Mouse (Mus musculus): Measurements from ENCODE around the gene Lrrc4.

Lrrc4 gene

DNA sequence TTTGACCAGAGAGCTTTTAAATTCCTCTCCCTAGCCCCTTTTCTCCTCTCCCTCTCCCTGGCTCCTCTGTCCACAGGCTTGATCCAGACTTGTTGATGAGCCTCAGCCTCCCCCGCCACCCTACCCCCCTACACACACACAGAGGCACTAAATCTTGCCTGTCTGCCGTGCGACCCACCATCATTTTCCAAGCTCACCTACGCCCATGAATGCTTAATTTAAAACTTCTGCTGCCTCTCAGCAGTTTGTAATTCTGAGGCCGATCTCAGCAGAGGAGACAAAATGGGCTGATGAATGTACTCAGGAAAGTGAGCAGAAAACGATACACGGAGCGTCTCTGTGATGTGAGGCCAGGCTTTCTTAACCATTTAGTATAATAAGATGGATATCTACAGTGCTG, 23.1 kb upstream of the Lrrc4 start:
- DNase-seq (ENCODE audit: low spot score), result no peak

DNA sequence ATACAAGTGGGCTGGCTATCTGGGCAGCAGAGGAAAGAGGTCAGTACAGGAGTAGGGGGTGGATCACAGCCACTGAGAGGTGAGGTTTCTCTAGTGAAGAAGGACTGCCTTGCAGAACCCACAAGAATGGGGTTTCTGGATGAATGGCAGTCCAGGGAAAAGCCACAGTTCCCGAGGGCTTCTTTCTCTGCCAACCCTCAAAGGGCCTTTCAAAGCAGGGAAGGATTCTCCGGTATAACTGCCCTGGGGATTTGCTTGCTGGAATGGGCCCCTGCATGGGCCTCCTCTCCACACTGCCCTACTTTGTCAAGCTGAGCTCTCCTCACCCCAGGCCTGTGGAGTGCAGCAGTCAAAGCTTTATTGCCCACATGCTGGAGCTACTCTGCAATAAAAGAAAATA, 22.1 kb upstream of the Lrrc4 start:
- no peak for DNase-seq (ENCODE audit: low spot score)

DNA sequence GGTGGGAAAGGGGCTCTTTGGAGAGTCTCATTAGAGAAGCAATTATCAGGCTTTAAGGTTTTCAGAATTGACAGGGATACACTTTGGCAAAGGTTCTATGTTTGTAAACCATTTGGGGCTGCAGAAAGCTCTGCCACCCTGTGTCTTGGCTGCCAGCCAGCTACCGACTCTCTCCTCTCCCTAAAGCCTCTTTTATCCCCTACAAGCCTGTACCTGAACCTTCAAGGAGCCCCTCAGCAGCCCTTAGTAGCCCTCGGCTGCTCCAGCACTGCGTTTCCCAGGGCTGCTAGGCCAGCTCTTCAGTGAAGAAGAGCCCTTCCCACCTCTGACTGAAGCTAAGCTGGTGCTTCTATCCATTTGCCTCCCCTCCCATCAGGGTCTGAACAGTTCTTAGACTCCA, 21.6 kb upstream of the Lrrc4 start:
- DNase-seq (ENCODE audit: low spot score), result no peak

DNA sequence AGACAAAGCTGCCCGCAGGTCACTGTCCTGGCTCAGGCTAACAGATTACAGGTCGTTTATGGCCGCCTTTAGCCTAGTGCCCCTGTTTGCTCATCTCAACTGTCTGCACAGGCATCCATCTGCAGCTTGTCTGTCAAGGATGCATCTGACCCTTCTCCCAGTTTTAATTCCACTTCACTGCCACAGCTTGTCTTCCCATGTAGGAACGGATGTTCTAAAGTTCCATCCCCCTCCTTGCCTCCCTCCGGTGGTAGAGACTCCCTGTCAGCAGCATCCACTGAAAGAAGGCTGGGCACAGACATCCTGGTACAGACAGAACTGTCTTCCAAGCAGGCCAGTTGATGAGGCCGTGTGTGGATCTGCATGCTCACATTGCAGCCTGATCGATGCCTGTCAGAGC, 20.8 kb upstream of the Lrrc4 start:
- no peak for DNase-seq (ENCODE audit: low spot score)

DNA sequence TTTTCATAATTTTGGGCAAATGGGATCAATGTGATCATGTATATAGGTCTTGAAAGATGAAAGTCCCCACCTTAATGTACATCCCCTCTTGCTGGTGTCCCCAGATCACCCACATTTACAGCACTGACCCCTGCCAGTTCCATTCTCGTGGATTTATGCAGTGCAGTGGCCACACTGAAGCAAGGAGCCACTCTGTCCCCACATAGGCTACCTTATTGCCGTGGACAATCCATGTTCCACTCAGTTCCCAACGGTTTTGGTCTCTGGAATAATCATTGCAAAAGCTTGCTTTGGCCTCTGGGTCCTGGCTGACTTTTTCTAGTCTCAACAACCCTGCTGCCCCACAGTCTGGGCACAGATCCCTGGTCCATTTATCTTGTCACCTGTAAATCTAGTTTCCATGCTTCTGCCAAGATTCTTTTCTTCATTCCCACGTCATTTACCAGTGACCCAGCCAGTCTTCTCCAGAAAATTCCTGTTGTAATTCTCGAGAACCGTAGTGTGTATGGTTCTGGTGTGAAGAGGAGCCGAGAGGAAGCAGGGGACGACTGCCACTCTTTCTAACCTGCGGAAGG, 18.9 kb upstream of the Lrrc4 start:
- no peak for DNase-seq (ENCODE audit: low spot score)

DNA sequence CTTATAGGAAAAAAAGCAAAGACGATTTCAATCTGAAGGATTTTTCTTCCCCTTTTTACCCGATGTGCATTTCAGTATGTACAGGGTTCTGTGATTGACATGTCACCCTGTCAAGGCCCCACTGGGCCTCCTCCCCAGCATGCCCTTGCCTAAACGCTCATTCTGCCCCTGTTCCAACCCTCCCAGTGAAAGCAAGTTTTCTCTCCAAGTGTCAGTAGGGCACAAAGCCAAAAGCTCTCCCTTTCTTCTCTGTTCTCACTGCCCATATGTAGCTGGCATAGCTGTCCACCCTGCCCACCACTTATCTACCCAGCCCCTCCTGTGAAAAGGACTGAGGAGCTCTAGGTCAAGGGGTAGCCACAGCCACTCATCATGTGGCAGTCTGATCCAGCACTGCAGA, 17.8 kb upstream of the Lrrc4 start:
- DNase-seq (ENCODE audit: low spot score), result no peak

DNA sequence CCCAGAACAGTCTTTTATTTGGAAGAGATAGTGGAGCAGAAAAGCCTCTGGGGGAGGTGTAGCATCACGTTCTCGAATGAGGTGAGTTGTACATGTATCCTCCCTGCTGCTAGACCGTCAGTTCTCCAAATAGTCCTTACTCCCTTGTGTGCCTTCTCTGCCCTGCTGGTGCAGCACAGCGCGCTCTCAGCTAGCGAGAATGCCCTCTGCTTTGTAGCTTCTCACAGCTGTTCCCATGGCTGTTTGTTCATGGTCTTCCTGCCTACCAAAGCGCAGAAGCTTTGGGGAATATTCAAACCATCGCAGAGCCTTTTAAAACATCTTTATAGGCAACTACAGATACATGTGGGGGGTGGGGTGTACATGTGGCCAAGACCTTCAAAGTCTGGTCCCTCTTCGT, 17.3 kb upstream of the Lrrc4 start:
- no peak for DNase-seq (ENCODE audit: low spot score)

DNA sequence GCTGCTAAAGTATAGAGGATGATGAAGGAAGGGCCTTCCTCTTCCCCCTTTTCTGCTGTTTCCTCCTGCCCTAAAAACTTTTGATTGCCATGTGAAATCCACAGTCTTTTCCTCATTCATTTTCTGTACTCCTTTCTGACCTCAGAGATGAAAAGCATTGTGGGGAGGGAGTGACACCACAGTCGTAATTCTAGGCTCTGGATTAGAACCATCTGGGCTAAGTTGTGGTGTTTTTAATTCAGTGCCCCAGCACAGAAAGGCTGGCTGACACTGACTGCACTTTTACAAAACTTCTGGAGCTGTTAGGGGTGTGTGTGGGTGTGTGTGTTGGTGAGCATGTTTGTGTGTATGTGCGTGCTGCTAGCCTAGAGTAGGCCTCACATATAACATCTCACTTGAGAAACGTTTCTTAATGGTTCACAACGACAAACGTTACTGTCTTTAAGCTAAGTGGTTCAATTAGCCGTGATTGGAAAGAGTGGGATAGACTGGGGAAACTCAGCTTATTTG, 16.8 kb upstream of the Lrrc4 start:
- no peak for DNase-seq (ENCODE audit: low spot score)

DNA sequence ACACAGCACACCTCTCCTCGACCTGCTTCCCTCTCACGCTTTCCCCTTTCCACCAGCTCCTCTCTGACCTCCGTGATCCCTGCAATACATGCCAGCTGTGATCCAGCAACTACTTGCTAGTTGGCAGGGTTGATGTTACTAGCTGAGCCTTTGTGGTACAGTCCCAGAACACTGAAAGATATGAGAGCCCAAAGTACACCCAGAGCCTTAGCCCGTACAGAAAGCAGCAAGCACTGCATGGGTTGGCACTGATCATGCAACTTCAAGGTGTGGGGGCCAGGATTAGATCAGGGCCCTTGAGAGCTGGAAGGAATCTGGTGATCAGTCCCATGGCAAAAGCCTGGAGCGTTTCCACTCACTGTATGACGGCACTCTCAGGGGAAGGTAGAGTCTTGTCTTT, 16.1 kb upstream of the Lrrc4 start:
- DNase-seq (ENCODE audit: low spot score), result no peak

DNA sequence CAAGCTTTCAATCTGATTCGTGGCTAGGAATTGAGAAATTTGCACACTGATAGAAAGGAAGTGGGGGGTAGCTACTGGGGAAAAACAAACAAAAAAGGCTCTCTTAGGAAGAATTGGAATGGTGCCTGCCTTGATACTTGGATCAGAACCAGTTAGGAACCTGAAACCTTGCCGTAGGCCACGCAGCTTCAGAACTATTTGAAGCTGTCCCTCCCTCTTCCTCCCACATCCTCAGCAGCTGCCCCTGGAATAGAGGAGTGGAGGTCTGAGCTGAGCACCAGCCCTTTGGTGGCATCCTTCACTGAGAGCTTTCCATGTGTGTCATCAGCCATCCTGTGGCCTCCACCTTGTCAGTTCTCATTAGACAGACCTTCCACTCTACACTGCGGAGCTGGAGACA, 14.1 kb upstream of the Lrrc4 start:
- DNase-seq (ENCODE audit: low spot score), result no peak

DNA sequence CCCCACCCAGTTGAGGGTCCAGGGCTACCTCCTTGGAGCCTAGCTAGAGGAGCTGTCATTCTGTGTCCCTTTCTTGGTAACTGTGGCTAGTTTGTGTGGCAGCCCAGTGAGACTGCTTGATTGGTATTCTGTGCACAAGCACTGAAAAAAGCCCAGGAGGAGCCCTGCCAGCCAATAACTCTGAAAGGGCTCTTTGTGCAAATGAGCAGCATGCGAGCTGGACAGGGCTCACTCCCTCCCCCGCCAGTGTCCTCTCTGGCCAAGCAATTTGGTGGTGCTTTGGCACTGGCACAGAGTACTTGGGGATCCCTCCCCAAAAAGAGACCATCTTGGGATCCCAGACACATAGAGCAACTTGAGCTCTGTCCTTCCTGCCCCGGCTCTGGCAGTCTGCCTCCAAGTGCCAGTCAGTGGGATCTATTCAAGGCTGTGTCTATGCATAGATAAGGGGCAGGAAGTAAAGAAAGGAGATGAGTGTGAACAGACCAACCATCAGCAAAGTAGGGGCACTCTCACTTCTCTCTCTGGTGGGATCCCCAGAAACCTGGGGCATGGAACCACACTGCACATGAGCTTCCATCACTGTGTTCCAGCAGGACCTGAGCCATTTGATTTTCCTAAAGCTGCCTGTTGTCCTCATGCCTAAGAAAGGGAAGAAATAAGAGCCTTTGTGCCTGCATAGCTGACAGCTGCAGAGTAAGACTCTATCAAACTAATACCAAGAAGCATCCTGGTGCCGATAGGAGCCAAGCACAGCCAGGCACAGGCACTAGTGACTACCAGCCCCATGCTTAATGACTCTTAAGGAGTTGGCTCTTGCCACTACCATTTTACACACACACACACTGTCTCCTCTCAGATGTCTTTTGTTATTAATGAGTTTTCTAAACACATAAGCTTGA, 11.1 kb upstream of the Lrrc4 start:
- no peak for DNase-seq (ENCODE audit: low spot score)

DNA sequence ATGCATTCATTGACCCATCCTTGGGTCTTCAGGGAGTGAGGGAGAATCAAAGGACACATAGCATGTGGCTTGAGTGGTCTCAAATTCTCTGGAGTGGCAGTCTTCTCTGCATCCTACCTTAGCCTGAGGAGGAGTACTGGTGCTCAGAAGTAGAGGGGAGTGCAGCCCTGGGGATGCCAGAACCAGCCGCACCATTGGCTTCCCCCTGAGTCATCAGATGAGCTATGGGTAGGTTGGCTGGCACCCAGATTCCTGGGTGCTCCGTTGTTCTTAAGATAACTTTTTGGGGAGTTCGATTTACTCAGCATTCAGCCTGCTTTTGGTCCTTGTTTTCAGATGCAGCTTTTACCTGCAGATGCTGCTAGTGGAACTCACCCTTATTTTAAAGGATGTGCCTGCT, 10.0 kb upstream of the Lrrc4 start:
- DNase-seq (ENCODE audit: low spot score), result no peak

DNA sequence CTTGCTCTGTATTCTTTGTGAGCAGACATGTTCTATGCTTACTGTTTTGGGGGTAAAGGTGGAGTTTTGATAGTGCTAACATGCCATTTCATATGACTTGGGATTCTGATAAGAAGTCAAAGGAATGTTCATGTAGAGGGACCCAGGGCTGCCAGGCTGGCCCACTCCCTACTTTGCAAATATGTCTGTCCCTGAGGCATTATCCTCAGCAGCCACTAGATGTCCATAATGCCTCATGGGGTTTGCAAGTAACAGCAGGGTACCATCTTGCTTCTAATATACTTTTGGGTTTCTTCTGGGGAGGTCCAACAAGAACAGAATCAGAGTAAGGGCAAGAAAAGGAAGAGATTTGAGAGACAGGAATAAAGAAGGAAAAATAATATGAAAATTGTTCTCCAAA, 5.1 kb upstream of the Lrrc4 start:
- no peak for DNase-seq (ENCODE audit: low spot score)

DNA sequence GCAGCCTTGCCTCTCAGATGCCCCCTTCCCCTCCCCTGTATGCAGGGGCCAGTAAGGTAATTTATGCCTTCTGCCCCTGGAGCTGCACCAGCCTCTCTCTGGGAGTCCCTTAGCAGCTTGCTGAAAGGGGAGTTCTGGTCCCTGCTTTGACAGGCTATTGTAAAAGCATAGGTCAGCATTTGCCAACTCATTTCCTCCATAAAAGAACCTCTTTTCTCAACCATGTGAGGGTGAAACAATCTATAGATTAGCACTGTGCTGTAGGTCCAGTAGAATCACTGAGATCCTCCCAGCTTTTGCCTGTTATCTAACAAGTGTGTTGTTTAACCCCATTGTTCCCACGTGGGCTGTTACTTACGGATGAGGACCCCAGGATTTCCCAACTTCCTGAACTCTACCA, 2.5 kb upstream of the Lrrc4 start:
- DNase-seq (ENCODE audit: low spot score), result no peak

DNA sequence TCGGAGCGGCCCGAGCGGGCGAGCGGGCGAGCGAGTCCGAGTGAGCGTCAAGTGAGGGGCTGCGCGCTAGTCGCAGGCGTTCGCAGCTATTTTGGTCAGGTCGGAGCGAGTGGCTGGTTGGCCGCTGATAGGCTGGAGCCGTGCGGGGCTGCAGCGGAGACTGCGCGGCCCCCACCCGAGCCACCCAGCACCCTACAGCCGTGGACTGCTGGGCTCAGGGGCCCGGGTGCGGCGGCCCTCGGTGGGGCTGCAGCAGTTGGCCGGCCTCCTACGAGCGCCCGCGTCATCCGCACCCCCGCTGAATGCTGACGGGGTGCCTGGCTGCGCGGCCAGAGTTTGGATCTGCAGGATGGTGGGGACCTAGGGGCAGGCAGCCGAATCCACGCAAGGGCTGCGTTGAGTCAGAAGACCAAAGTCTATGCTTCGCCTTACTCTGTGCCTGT, 1.9 kb upstream of the Lrrc4 start:
- no peak for DNase-seq (ENCODE audit: low spot score)

DNA sequence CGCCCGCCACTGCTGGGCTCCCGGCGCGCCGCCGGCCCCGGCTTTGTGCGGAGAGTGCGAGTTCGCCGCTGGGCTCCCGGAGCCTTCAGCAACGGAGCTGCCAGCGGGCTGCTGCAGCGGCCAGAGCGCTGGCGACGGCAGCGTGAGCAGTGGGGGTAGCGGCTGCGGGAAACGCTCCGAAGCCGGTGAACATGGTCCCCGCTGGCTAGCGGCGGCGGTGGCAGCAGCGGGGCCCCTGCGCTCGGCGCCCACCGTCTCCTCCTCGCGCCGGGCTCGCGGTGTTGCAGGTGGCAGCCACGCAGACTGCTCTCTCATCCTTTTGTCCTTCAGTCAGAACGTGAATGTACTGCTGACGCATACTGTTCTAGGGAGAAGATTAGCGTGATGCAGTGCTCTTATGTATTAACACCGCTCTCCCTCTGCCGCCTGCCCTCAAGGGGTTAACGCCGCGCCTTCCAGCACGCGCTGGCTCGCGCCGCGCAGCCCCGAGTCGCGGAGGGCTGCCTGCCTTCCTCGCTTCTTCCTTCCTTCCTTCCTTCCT, 1.3 kb upstream of the Lrrc4 start:
- DNase-seq (ENCODE audit: low spot score), result no peak

DNA sequence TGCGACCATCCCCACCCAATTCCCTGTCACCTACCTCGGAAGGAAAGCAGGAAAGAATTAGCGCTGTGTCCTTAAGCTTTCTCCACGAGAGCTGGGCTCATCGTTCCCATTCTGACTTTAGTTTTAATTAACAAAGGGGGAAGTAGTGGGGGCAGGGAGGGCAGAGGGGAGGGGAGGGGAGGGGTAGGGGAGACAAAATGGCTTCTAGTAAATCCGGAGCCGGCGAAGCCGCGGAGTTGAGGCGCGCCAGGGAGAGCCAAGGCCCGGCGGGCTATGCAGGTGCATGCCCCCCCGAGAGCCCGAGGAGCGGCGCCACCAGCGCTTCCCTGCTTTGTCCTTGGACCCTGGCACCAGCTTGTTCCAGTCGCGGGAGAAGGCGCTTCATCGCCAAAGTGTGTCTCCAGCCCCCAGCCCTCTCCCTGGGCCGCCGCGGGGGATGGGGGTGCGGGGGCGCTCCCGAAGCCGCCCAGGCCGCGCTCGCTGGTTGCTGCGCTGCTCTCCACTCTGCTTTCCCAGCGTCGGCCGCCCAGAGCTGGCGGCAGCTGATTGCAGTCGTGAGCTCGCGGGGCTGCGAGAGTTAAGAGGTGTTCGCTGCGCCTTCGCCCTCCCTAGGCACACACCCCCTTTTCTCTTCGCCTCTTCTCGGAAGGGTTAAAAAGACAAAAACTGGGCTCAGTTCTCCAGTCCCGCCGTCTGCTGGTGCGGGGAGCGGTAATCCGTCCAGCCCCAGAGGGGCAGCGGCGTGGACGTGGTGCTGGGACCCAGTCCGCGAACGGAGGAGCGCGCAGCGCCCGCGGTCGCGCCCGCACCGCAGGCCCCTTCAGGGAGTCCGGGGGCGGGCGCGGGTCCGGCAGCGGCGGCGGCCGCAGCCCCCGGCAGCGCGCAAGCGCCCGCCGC, 555 bp upstream of the Lrrc4 start:
- DNase-seq (ENCODE audit: low spot score), result no peak

DNA sequence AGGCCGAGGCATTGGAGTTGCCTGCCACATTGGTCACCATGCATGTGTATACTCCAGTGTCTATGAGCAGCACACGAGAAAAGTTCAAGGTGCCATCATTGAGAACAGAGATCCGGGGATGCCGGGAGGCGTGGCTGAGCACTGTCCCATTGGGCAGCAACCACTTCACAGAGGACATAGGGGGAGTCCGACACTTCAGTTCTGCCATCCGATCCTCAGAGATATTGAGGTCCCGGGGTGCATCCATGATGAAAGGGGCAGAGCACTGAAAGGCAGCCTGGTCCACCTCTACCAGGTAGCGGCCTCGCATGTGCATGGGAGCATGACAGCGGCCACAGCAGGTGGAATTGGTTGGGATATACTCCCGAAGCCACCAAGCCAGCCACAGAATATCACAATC, 1.2 kb downstream of the Lrrc4 start:
- no peak for DNase-seq (ENCODE audit: low spot score)

DNA sequence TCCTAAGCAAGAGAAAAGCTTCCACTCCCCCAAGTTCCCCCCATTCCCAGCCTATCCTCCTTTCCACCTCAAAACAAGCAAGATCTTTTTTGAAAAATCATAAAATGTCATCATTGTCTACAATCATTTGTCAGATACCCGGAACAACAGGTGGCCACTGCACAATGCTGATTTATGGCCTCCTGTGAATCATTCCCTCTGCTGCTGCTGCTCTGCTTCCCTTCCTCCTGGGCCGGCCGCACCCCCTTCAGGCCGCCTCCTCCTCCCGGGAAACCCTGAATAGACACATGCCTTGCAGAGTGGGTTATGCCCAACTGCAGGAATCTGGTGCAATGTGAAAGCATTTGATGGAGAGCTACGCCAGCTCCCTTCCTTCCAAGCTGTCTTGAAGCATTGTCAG, 3.0 kb downstream of the Lrrc4 start:
- DNase-seq (ENCODE audit: low spot score), result no peak

DNA sequence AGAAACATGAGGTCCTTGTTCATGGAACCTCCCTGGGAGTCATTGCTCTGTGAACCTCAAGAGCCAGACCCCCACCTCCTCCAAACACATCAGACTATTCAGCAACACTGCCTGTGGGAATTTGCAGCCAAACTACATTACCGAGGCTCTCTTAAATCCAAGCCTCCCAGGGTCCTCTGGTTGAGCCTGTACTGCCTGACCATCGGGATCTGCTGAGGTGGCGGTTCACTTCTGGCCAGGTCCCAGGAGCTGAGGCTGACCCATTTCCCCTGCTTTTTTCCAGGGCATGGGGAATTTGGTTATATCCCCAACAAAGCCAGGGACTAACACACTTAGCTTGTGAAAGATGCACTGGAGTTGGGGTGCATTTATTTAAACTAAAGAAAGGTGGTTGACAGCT, 4.0 kb downstream of the Lrrc4 start:
- DNase-seq (ENCODE audit: low spot score), result no peak

DNA sequence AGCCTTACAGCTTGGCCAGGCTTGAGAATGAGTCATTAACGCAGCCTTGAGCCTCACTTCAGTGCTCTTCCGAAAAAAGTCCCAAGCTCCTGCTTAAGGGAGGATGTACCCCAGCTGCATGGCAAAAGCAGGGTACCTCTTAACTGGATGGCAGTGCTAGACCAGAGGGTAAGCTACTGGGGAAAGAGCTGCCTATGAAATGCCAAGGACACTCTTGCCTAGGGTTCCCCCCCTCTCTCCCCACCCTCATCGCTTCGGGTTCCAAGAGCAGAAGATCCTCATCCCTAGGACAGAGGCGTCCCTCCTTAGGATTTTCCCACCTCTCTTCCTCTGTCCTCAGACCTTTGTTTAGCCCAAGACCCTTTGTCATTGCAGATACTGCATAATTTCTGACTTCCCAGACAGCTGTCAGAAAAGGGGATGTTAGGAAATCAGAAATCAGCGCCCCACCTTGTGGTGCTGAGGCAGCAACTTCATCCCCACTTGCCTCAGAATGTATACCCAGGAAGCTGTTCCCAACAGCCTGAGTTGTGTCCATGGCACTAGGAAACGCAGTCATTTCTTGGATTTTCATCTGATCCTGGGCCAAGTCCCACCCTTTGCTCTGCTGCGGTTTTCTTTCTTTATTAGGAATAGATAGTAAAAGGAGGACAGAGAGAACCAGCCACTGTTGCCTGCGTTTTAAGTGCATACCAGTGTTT, 4.7 kb downstream of the Lrrc4 start:
- no peak for DNase-seq (ENCODE audit: low spot score)

DNA sequence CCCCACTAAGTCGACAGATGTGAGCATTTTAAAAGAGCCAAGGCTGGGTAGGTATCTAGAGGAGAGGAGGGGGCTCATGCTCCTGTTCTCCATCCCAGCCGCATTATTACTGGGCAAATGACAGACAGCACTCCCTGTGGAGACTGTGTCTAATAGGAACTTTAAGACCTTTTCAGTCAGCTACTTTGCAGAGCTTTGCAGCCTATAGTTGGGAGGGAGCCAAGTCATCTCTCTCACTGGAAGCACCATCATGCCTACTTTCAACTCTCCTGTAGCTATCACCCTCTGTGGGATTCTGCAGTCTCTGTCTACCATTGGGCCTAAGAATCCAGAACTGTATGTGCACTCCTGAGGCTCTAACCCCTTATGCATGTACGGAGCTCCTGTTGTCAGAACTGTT, 5.7 kb downstream of the Lrrc4 start:
- no peak for DNase-seq (ENCODE audit: low spot score)
